Mouse (Mus musculus) neural tube, embryonic 10.5 days (tissue): ENCODE data around the gene Fam198b.

Source experiments
- DNase-seq: peaks from one replicate; pipeline ENCODE4 v3.0.0-alpha.2; 2017; ENCODE audit warnings: low spot score; ENCODE audit errors: extremely low spot score

The Fam198b gene

GRCm38 (mm10) chr3:79983961-79984419 lies 99.7 kb downstream of the Fam198b start:
- no peak for DNase-seq

DNA sequence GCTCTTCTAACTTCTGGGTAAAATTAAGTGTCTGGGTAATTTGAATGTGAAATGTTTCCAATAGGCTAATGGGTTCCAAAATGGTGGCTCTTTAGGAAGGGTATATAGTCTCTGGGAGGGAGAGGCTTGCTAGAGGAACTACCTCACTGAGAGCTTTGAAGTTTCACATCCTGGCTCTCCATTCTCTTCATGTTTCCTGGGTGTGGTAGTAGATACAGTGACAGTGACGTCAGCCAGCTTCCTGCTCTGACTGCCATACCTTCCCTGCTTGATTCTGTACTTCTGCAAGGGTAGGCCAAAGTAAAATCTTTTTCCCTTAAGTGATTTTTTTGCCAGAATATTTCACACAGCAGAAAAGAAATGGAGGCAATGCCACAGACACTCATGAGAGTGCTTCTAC lies 100.2 kb downstream of the Fam198b start:
- DNase-seq: no peak

DNA sequence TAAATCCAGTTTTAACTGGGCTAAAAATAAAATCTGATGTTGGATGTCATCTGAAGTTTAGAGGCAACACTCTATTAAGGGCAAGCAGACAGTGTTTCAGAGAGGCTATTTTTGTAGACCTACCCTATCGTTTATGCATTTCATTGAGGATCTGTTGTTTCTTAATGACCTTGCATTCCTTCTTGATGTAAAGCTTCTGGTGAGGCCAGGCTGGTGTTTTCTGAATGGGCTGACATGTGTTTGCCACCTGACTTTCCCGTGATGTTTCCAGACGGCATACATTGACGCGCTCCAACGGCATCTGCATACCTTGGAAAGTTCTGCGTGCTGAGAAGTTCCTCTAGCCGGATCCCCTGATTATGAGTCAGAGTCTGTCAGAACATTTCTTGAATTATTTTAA lies 104.9 kb downstream of the Fam198b start:
- DNase-seq: peak; percentile 49

DNA sequence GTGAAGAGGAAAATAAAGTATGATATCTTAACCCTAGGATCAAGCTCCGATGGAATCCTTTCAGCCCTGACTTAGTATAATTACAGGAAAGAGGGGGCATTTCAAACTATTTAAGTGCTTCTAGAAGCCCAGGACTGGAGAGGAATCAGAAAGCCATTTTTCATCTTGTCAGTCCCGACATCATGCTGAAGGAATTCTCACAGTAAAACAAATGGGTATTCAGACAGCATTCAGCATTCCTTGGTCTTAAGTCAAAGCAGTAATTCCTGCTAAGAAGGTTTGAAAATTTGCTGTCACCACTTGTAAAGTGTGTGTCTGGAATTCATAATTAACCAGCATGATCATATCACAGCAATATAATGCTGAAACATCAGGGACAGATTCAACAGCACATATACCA lies 105.6 kb downstream of the Fam198b start:
- DNase-seq: no peak

- no peak for DNase-seq
Observed at GRCm38 (mm10) chr3:79990480-79990879, 106.1 kb downstream of the Fam198b start.

DNA sequence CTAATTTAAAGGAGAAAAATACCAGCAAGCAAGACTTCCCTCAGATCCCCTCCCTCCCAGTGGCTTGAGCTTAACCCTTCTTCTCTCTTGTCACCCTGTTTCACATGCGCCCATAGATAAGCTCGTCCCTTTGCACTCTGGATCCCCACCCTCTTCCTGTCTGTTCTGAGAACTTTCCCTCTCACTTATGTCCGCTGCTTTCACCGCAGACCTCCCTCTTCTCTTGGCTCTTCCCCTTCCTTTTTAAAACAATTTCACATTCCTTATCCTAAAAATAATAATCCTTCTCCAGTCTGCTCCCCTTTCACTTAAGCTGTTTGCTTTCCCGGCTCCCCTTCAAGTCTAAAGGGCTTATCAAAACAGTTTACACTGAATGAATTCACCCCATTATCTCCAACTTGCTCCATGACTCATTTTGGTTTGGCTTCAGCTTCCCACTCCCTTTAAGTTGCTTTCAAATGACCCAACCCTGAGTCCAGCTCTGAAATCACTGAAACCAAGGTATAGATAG lies 109.8 kb downstream of the Fam198b start:
- DNase-seq: no peak

GRCm38 (mm10) chr3:79995726-79996125 lies 111.4 kb downstream of the Fam198b start:
- DNase-seq: no peak
